Mouse (Mus musculus) heart, postnatal 25 days (tissue): ENCODE measurements around the gene Paqr4. TPM values are rescaled to one million over a fixed set of nuclear protein-coding genes. Genes with fewer than 3 reads are reported as not detected.
A peak's percentile ranks its signal among the peaks of the same experiment; 100 is the strongest.
"Not testable (repeated sequence)": the region's sequence is repeated elsewhere in the genome, so short reads cannot be mapped to it uniquely, and the experiment has no call there.

Experiments used
- DNase-seq: peaks from one replicate; pipeline ENCODE4 v3.0.0; 2022; ENCODE audit warnings: low spot score
- intact Hi-C: fragments of 180-260 bp; cut with DNase I; formaldehyde crosslinking; loops from one replicate; pipeline ENCODE4 v1.15.1; 2025
- total RNA-seq, 2 experiments: library from RNA; stranded (reverse); gene quantifications; 2 replicates each; pipeline ENCODE4 v1.2.3; 2021

Gene Paqr4
- total RNA-seq: 10 to 100 TPM; 26.1 to 29.5 TPM

DNA sequence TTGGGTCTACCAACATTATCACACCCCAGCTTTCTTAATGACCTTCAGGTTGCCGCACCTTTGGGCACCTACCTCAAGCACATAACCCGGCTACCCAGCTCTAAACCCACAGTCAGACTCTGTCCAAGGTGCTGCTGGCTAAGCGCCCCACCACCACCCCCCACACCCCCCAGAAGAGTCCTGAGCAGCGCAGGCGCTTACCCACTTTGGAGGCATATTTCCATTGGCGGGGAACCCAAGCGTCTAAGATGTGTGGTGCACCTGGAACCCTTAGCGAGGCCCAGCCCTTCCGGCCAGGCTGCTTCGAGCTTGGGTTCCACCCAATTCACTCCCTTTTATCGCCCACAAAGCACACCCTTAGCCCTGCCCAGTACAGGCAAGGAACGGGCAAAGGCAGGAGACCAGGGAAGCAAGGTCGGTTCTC is at the start of gene Paqr4:
Gene Paqr4 (minus strand): TSS at position 270 of the 424 bp plus-strand sequence.
- no peak for DNase-seq
- intact Hi-C loops: no loop called here

DNA sequence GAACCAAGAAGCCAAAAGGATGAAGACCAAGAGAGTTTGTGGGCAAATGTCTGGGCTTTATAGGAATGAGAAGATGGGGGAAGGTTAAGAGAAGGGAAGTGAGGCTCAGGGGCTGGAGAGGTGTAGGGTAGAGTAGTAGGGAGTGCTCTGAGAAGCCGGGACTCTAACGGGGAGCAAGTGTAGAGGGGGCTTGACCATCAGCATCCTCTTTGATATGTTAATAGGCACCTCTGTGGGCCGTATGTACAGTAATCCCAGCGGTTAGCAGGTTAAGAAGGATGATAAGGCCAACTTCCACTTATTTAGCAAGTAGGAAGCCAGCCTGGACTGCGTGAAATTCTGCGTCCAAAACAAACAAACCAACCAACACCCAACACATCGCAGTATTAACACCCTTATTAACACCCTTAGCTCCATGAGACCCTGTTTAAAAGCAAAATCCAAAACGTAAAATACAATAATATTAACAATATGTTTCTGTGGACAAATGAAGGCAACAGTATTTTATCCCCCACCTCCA is 49.1 kb upstream of the Paqr4 start:
- intact Hi-C loops: loop anchor here (5.0 kb wide), 1 partner anchor 43 kb away; the partner anchor contains the start of gene Kremen2
- DNase-seq: no peak

DNA sequence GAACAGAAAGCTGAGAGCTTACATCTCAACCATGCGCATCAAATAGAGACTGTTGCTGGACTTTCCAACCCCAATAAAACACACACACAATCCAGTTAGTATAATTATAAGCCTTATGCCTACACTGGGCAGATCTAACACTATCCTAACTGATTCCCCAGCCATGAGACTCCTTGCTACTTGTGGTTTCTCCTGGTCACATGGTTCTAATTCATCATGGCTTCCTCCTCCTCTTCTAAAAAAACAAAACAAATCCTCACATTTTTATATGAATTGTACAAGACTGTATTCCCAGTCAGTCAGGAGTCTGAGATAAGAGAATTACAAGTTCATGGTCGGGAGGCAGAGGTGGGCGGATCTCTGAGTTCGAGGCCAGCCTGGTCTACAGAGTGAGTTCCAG is 48.3 kb upstream of the Paqr4 start:
- DNase-seq: no peak
- intact Hi-C loops: loop anchor here (5.0 kb wide), 1 partner anchor 42 kb away; the partner anchor contains the start of gene Kremen2

DNA sequence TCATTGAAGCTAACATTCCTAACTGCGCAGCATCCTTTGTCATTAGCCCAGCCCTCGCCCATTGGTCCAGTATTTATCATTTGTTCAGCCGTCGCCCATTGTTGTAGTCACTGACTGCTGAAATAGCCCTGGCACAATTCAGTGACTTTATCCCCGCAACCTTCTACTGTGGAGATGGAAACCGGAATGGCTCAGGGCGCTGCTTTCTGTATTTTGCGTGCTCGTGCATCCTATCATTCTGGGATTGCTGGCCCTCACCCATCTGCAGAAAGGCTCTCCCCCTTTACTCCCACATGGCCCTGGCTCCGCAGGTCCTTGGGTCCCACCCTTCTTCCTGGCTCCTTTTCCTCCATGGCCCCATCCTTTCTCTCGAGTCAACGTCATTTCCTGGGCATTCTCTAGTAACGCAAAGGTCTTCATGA is 45.9 kb upstream of the Paqr4 start:
- intact Hi-C loops: loop anchor here (5.0 kb wide), 1 partner anchor 39 kb away; the partner anchor contains the start of gene Kremen2

DNA sequence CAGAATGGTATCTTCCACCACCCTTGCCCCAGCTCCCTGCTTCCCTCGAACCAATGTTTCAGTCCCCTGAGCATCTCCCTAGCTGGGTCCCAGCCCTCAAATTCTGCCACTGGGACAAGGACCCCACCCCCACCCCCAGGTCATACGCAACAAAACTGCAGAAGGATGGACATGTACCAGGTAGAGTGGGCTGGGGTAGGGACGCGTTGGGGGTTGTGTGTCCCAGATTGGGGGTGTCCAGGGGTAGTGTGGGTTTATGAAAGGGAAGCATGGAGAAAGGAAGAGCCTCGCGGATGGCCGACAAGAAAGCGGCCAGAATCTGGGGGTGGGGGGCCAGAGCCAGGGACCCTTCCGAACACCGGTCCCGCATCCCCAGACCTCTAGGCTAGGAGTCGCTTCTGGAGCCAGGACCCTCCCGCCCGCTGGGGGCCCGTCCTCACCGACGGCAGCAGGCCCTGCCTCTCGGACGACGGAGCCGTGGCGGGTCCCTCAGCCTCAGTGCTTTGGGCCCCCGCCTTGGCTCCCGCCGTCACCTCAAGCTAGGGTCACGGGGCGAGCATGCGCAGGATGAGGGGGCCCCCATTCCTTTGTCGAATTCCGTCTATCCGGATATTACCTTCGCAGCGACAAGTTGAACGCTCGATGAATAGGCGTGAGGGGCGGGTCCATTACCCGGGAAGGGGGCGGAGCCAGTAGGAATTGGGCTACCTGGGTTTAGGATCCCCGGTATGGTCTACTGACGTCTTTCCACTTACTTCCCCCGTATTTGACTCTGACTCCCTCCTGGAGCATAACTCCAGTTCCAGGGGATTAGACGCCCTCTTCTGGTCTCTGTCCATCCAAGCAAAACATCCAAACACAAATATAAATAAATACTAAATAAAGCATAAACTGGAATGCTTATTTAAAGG is 45.1 kb upstream of the Paqr4 start, which contains the start of gene Flywch2:
Gene Flywch2 (minus strand): TSS at position 521 of the 911 bp plus-strand sequence.
- intact Hi-C loops: loop anchor here (5.0 kb wide), 1 partner anchor 39 kb away; the partner anchor contains the start of gene Kremen2
- peak; percentile 49 for DNase-seq

More for the DNA sequence above, 45.9 kb upstream of the Paqr4 start:
- no peak for DNase-seq

DNA sequence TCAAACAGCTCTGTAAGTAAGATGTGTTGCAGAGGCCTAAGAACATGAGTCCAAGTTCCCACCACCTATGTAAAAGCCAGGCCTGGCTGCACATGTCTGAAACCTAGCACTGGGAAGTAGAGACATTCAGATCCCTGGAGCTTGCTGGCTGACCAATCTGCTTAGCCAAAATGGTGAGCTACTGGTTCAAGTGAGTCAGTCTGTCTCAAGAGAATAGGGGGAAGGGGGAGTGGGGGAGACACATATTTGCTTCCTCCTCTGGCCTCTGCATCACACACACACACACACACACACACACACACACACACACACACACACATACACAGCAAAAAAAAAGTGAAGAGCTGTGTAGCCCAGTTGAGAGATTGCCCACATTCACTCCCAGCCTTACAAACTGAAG is 42.7 kb upstream of the Paqr4 start:
- DNase-seq: no peak
- intact Hi-C loops: no loop called here

DNA sequence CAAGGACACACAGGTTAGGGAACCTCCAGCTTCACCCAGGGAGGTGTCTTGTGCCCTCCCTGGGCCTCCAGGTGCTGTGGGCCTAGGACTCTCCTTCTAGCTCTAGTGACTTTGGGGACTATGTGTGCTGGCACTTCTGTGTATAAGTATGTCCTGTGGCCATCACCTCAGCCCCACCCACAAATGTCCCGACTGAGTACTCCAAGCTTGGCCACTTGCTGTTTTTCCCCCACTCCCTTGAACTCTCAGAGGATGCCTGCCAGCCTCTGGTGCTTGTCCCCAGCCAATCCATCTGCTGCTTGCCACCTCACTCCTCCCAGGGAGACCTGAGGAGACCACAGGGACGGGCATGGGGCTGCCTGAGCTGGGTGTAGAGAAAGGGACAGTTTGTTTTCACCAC is 37.8 kb upstream of the Paqr4 start:
- intact Hi-C loops: no loop called here
- no peak for DNase-seq

DNA sequence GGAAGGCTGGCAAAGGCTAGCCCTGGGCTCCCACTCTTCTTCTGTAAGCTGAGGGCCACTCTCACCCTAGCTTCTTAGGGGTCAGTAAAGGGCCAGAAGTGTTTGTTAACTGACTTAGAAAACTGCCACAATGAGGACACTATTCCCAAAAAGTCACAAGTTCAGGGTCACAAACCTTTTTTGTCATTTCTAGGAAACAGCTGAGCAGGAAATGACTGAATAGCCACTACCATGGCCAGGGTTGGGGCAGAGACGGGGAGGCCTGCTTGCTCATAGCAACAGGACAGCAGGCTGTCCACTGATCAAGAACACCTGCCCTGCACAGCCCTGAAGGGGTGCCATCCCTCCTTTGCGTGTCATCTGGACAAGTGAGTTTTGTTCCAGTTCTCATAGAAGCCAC is 36.5 kb upstream of the Paqr4 start:
- DNase-seq: no peak
- intact Hi-C loops: loop anchor here (2.0 kb wide), 1 partner anchor 64 kb away; no protein-coding TSS in a partner anchor

DNA sequence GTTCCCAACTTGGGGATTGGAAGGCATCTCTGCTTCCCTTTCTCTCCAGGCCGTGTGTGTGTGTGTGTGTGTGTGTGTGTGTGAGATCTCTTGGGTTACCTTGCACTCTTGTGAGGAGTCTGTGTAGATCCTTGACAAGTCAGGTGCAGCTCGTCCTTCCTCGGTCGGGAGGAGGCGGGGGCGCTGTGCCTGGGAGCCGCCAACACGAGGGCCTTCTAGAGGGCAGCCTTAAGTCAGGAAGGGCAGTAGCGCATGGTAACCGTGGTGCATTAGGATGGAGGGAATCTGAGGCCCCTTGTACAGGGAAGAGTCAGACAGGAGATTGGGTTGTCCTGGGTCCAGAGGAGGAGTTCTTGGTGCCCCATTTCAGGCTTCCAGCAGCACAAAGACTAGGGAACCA is 35.5 kb upstream of the Paqr4 start:
- no peak for DNase-seq
- intact Hi-C loops: loop anchor here (2.0 kb wide), 1 partner anchor 65 kb away; no protein-coding TSS in a partner anchor

DNA sequence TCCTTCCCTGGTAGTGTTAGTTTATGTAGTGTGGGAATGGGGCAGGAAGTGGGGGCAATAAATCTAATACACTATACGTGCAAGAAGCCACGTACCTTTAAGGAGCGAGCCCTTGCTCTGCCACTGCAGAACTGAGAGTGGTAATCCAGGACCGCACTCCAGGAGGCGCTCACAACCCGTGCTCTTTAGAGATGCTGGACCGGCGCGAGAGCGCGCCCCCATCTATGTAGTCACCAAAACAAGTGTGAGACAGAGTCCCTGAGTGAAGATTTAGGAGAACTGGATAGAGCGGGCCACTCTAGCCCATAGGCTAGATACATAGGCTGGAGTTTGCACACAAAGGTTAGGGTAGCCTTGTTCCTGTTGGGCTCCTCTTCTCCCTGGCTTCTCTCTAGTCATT is 33.4 kb upstream of the Paqr4 start:
- intact Hi-C loops: loop anchor here (1.0 kb wide), 1 partner anchor 186 kb away; no protein-coding TSS in a partner anchor
- peak; percentile 57 for DNase-seq

DNA sequence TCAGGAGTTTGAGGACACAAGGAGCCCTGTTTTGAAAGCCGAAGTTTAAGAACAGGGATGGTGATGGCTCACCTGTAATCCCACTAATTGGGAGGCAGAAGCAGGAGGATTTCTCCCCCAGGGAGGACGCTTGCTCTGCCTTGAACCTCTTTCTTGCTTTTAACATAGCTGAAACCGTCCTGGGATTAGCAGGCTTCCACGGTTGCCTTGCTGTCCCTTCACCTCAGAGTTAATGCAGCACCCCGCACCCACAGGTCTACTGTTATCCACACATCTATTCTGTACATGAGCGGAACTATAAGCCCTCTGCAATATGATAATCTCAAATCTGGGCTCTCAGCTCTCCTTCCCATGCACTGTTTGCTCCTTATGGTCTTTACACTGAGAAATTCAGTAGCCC is 33.0 kb upstream of the Paqr4 start:
- DNase-seq: no peak
- intact Hi-C loops: loop anchor here (1.0 kb wide), 1 partner anchor 187 kb away; no protein-coding TSS in a partner anchor

DNA sequence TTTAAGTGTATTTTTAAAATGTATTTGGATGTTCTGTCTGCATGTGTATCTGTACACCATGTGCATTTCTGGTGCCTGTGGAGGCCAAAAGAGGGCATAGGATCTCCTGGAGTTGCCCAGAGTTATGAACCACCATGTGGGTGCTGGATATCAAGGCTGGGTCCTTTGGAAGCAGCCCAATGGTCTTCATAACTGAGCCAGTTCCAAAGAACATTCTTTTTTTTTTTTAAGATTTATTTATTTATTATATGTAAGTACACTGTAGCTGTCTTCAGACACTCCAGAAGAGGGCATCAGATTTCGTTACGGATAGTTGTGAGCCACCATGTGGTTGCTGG is 31.5 kb upstream of the Paqr4 start:
- intact Hi-C loops, DNase-seq: not testable (repeated sequence)

DNA sequence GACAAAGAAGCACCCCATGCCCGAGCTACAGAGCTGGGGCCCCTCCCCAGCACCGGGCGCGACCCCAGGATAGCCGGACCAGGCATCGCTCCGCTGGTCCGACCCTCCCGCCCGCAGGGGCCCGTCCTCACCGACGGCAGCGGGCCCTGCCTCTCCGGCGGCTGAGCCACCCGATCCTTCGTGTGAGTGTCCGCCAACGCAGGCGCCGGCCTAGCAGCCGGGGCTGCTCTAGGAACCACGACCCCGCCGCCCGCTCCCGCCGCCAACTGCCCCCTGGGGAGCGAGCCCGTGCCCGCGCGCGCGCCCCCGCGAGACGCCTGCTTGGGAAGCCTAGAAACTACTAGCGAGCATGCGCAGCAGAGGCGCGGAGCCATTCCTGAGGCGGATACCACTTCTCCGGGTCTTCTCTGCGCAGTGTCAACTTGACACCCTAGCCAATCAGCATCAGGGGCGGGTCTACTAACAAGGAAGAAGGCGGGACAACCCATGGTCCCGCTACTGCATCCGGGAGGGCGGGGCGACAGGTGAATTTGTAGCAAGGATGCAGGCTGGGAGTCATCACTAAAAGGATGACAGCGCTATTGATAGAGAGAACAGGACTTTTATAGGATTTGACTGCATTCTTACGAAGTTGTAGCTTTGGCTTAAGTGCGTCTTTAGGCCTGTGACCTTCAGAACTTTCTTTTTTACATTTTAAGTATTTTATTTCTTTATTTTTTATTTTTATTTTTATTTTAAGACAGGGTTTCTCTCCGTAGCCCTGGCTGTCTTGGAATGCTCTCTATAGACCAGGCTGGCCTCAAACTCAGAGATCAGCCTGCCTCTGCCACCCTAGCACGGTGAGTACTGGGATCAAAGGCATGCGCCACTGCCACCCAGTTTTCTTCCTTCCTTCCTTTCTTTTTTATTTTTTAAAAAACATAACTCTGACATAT is 30.9 kb upstream of the Paqr4 start, which contains the start of gene Flywch1:
Gene Flywch1 (minus strand): TSS at position 319 of the 935 bp plus-strand sequence.
- peak; percentile 97 for DNase-seq
- intact Hi-C loops: no loop called here

DNA sequence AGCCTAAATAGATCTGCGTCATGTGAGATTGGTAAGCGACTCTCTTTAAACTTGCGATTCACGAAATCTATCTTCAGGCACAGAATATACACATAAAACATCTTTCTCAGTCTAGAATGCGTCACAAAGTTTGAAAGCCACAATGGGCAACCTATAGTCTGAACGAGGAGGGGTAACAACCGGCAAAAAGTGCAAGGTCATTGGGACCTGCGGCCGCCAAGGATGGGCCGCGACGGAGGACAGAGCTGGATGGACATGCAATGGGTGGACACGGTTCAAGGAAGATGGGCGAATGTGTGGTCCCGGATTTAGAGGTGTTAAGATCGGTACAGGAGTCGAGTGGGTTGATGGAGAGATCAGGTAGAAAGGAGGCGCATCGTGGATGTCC is 30.2 kb upstream of the Paqr4 start:
- intact Hi-C loops: no loop called here
- no peak for DNase-seq

DNA sequence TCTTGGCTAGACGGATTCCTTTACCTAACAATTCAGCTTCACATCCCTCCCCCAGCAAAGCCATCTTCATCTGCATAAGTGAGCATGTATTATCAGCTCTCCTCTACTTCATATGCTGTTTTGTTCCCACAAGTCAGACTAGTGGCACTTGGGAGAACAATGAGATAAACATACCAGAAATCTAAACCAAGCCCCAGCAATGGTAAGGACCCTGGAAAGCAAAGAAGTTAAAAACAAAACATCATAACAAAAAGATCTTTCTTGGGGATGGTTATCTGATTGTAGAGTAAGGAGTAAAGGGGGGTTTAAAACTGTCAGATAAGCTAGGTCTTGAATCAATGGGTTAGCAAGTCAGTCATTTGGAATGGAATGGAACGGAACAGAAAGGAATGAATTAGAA is 29.8 kb upstream of the Paqr4 start:
- intact Hi-C loops: no loop called here
- no peak for DNase-seq

DNA sequence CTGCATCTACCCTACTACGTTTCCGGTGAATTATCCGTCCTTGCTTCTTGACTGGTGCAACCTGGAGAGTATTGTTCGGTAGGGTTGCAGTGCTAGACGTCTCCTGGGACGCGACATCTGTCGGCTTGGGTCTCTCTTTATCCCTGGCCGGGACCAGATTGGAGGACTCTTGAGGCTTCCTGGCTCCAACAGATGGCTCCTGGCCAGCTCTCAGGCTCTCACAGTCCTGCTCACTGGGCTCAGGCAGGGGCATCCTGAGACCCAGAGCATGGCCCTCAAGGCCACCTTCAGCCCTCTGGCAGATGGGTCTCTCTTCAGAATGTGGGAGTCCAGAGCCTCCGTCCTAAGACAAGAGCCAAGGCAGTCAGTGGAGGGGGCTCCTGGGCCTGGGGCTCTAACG is 22.3 kb upstream of the Paqr4 start:
- no peak for DNase-seq
- intact Hi-C loops: no loop called here

DNA sequence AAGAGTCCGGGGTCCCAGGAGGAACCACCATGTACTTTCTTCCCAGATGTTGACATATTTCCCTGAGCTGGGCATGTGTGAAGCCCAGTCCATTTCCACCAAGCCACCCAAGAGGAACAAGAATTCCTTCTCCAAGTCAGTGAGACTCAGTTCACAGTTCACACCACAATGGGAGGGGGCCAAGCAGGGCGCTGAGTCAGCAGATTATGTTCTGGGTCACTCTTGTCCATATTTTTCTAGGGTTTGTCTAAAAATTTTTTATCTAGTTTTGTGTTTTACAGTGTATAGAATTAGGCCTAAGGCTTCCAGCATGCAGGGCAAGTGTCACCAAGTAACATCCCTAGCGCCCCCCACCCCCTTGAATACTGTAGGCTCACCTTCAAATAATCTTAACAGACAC is 20.5 kb upstream of the Paqr4 start:
- DNase-seq: no peak
- intact Hi-C loops: no loop called here

DNA sequence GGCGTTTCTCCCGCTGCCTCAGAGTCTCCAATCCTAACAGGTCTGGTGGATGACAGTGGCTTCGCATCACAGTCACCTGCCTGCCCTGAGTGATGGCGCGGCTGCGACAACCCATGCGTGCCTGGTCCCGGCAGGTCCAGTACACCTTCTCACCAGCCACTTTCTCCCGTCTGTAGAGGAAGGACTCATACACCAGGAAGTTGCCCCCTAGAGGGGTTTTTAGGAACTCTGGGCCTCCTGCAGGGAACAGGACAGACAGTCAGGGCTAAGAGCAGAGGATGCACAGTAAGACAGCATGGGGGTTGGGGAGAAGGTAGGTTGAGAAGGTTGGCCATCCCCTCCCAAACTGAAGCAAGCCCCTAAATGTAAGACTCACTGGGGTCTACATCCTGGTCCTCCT is 19.6 kb upstream of the Paqr4 start:
- intact Hi-C loops: no loop called here
- DNase-seq: no peak

DNA sequence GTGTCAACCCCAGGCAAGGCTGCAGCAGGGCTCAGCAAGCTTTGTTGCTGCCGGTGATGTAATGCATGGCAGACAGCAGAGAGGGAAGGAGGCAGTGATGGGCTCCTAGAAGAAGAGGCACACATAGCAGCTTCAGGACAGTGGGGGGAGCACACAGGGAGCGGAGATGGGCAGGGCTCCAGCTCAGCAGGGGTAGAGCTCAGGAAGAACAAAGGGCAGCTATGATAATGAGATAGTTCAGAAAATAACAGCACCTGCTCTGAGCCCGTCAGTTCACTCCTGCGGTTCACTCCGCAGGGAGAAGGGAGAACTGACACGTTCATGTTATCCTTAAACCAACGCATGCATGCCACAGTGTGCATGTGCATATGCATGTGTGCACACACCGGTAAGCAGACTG is 18.1 kb upstream of the Paqr4 start:
- DNase-seq: no peak
- intact Hi-C loops: no loop called here

DNA sequence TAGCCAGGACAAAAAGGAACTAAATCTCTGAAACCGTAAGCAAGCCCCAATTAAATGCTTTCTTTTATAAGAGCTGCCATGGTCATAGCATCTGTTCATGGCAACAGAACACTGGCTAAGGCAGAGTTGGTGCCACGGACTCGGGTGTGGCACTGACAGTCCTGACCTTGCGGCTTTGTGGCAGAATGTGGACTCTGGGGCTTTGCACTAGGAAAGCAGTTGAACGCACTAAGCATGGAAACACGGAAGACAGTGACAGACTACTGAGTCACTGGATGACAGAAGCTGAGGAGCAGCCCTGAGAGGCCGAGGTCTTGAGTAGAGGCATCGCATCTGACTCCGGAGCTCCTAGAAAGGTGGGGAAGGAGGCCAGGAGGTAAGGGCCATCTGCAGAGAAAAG is 16.9 kb upstream of the Paqr4 start:
- intact Hi-C loops: no loop called here
- DNase-seq: no peak
